Mouse (Mus musculus): Measurements from ENCODE around the gene Rnf144a. TPM values are rescaled to one million over a fixed set of nuclear protein-coding genes. Genes with fewer than 3 reads are reported as not detected.

The Rnf144a gene
- polyA plus RNA-seq, 1 experiment, result 5.6 TPM

DNA sequence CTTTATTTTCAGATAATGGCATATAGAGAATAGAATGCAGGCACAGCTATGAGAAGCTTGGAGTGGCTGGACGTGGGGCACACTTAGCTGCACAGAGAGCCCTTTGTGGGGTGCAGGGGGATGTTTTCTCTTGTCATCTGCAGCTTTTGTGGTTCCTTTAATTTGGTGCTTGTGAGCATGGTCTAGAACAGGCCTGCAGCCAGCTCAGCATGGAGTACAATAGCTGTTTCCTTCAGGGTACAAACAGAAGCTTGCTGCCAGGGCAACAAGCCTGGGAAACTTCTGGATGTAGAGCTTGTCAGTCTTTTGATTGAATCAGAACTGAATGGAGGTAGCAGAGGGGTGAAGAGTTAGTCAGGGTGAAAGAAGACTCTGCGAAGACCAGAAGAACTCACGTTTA is 63.7 kb downstream of the Rnf144a start:
- no peak for TF ChIP-seq EP300 (IDR thresholded peaks at IDR 0.05; ENCODE audit: insufficient read depth, low read depth, low read length)
- no peak for TF ChIP-seq CTCF (IDR thresholded peaks at IDR 0.05; ENCODE audit: low read depth, low read length)
- TF ChIP-seq POLR2A (IDR thresholded peaks at IDR 0.05; ENCODE audit: insufficient read depth, low read length), result no peak
- Histone ChIP-seq H3K36me3 (ENCODE audit: control insufficient read depth, insufficient read depth, low read length, poor library complexity, severe bottlenecking) (no peaks in the 10 kb centered on the region), H3K9ac (ENCODE audit: low read depth, poor library complexity, severe bottlenecking) (no peak overlapping the region), H3K9me3 (replicated peaks; ENCODE audit: control insufficient read depth, insufficient read depth, low read length, poor library complexity, severe bottlenecking) (no peaks in the 10 kb centered on the region), H3K4me3 (ENCODE audit: low read depth, low read length) (no peak overlapping the region), H3K27me3 (ENCODE audit: control insufficient read depth, insufficient read depth, low read length, poor library complexity, severe bottlenecking) (no peaks in the 10 kb centered on the region), H3K27ac (ENCODE audit: insufficient read depth, low read length) (no peak overlapping the region), H3K4me1 (ENCODE audit: control insufficient read depth, insufficient read depth, low read length) (no peaks in the 10 kb centered on the region)

DNA sequence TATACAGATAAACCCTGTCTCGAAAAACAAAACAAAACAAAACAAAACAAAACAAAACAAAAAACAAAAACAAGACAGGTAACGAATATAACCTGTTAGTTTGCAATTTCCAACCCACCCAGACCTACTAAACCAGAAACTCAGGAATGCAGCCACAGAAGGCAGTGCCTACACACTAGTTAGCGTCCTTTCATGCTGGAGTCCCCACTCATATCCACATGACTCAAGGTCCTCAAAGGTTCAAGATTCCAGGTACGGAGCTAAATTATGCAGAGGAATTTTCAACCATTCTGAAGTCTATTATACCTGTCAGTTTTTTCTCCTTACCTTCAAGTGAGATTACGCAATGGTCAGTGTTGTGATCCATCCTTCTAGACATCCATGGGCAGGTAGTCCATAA is 70.6 kb downstream of the Rnf144a start:
- H3K27me3 ChIP-seq (ENCODE audit: control insufficient read depth, insufficient read depth, low read length, poor library complexity, severe bottlenecking), result no peaks in the 10 kb centered on the region
- no peak for TF ChIP-seq EP300 (IDR thresholded peaks at IDR 0.05; ENCODE audit: insufficient read depth, low read depth, low read length)
- TF ChIP-seq POLR2A (IDR thresholded peaks at IDR 0.05; ENCODE audit: insufficient read depth, low read length), result no peak
- TF ChIP-seq CTCF (IDR thresholded peaks at IDR 0.05; ENCODE audit: low read depth, low read length), result no peak
- H3K9me3 ChIP-seq (replicated peaks; ENCODE audit: control insufficient read depth, insufficient read depth, low read length, poor library complexity, severe bottlenecking), result no peaks in the 10 kb centered on the region
- no peaks in the 10 kb centered on the region for H3K36me3 ChIP-seq (ENCODE audit: control insufficient read depth, insufficient read depth, low read length, poor library complexity, severe bottlenecking)
- H3K9ac ChIP-seq (ENCODE audit: low read depth, poor library complexity, severe bottlenecking), result no peak overlapping the region
- no peak overlapping the region for H3K27ac ChIP-seq (ENCODE audit: insufficient read depth, low read length)
- H3K4me1 ChIP-seq (ENCODE audit: control insufficient read depth, insufficient read depth, low read length), result no peaks in the 10 kb centered on the region
- H3K4me3 ChIP-seq (ENCODE audit: low read depth, low read length), result no peak overlapping the region

DNA sequence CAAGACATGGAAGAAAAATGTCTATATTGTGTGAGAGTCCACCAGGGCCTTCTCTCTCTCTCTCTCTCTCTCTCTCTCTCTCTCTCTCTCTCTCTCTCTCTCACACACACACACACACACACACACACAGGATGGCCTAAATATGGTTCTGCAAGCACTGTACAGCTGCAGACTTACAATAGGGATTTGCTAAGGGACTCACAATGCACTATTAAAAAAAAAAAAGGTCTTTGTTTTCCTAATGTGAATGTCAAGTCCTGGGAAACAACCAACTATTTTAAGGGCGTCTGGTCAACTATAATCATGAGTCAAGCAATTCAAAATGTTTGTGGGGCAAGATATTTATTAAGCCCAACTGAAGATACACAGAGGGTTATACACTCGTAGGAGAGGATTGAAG is 71.9 kb downstream of the Rnf144a start:
- Histone ChIP-seq H3K9ac (ENCODE audit: low read depth, poor library complexity, severe bottlenecking) (no peak overlapping the region), H3K27ac (ENCODE audit: insufficient read depth, low read length) (no peak overlapping the region), H3K4me3 (ENCODE audit: low read depth, low read length) (no peak overlapping the region), H3K9me3 (replicated peaks; ENCODE audit: control insufficient read depth, insufficient read depth, low read length, poor library complexity, severe bottlenecking) (no peaks in the 10 kb centered on the region), H3K27me3 (ENCODE audit: control insufficient read depth, insufficient read depth, low read length, poor library complexity, severe bottlenecking) (no peaks in the 10 kb centered on the region), H3K4me1 (ENCODE audit: control insufficient read depth, insufficient read depth, low read length) (no peaks in the 10 kb centered on the region), H3K36me3 (ENCODE audit: control insufficient read depth, insufficient read depth, low read length, poor library complexity, severe bottlenecking) (no peaks in the 10 kb centered on the region)
- no peak for TF ChIP-seq POLR2A (IDR thresholded peaks at IDR 0.05; ENCODE audit: insufficient read depth, low read length)
- TF ChIP-seq EP300 (IDR thresholded peaks at IDR 0.05; ENCODE audit: insufficient read depth, low read depth, low read length), result no peak
- TF ChIP-seq CTCF (IDR thresholded peaks at IDR 0.05; ENCODE audit: low read depth, low read length), result no peak

DNA sequence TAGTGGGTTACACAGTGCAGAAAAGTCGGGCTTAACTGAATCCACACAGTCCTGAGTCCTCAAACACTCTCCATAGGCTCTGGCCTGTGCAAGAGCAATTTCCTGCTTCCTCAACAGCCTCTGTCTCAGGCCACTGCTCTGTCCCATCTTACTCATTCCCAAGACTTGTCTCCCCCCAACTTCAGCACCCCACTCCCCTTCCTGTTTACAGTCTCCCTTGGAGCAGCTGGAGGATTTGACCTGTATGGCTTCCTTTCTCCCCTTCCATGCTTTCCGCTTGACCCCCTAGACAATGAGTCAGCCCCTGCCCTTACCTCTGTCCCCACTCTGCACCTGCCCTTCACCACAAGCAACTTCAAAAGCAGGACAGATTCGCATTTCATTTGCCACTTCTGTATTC is 72.4 kb downstream of the Rnf144a start:
- H3K27ac ChIP-seq (ENCODE audit: insufficient read depth, low read length), result no peak overlapping the region
- no peak overlapping the region for H3K9ac ChIP-seq (ENCODE audit: low read depth, poor library complexity, severe bottlenecking)
- H3K27me3 ChIP-seq (ENCODE audit: control insufficient read depth, insufficient read depth, low read length, poor library complexity, severe bottlenecking), result no peaks in the 10 kb centered on the region
- no peaks in the 10 kb centered on the region for H3K4me1 ChIP-seq (ENCODE audit: control insufficient read depth, insufficient read depth, low read length)
- TF ChIP-seq POLR2A (IDR thresholded peaks at IDR 0.05; ENCODE audit: insufficient read depth, low read length), result no peak
- TF ChIP-seq CTCF (IDR thresholded peaks at IDR 0.05; ENCODE audit: low read depth, low read length), result no peak
- TF ChIP-seq EP300 (IDR thresholded peaks at IDR 0.05; ENCODE audit: insufficient read depth, low read depth, low read length), result no peak
- no peaks in the 10 kb centered on the region for H3K36me3 ChIP-seq (ENCODE audit: control insufficient read depth, insufficient read depth, low read length, poor library complexity, severe bottlenecking)
- no peak overlapping the region for H3K4me3 ChIP-seq (ENCODE audit: low read depth, low read length)
- no peaks in the 10 kb centered on the region for H3K9me3 ChIP-seq (replicated peaks; ENCODE audit: control insufficient read depth, insufficient read depth, low read length, poor library complexity, severe bottlenecking)

DNA sequence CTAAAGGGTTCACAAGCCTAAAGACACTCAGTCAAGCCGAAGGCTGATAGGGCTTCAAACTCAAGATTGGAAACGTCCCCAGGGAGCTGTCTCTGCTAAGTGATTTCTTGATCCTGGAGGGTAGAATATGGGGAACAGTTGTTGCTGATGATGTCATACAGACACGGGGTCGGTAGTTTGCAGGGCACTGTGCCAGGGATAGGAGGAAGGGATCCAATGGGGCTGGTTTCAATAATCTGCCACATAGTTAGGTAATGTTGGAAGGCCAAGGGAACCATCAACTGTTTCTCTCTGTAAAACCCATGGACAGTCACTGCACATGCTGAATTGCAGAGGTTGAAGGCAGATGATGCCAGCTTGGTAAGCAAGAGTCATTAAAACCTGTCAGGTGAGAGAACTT is 73.0 kb downstream of the Rnf144a start:
- Histone ChIP-seq H3K9me3 (replicated peaks; ENCODE audit: control insufficient read depth, insufficient read depth, low read length, poor library complexity, severe bottlenecking) (no peaks in the 10 kb centered on the region), H3K4me1 (ENCODE audit: control insufficient read depth, insufficient read depth, low read length) (no peaks in the 10 kb centered on the region), H3K27me3 (ENCODE audit: control insufficient read depth, insufficient read depth, low read length, poor library complexity, severe bottlenecking) (no peaks in the 10 kb centered on the region), H3K9ac (ENCODE audit: low read depth, poor library complexity, severe bottlenecking) (no peak overlapping the region), H3K4me3 (ENCODE audit: low read depth, low read length) (no peak overlapping the region), H3K36me3 (ENCODE audit: control insufficient read depth, insufficient read depth, low read length, poor library complexity, severe bottlenecking) (no peaks in the 10 kb centered on the region), H3K27ac (ENCODE audit: insufficient read depth, low read length) (no peak overlapping the region)
- no peak for TF ChIP-seq POLR2A (IDR thresholded peaks at IDR 0.05; ENCODE audit: insufficient read depth, low read length)
- no peak for TF ChIP-seq CTCF (IDR thresholded peaks at IDR 0.05; ENCODE audit: low read depth, low read length)
- TF ChIP-seq EP300 (IDR thresholded peaks at IDR 0.05; ENCODE audit: insufficient read depth, low read depth, low read length), result no peak

DNA sequence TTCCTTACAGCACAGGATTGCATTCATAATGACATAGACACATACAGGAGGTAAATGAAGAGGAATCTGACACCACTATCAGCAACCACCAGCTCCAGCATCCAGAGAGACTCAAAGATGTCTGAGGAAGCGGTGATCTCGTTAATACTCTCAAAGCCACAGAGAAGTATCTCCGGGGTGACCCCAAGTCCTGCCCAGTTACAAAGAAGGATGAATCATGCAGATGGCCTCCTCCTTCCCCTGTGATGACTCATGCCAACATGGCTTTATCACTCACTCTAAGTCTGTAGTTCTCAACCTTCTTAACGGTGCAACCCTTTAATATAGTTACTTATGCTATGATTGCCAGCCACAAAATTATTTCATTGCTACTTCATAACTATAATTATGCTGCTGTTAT is 74.4 kb downstream of the Rnf144a start:
- Histone ChIP-seq H3K9me3 (replicated peaks; ENCODE audit: control insufficient read depth, insufficient read depth, low read length, poor library complexity, severe bottlenecking) (no peaks in the 10 kb centered on the region), H3K36me3 (ENCODE audit: control insufficient read depth, insufficient read depth, low read length, poor library complexity, severe bottlenecking) (no peaks in the 10 kb centered on the region), H3K27me3 (ENCODE audit: control insufficient read depth, insufficient read depth, low read length, poor library complexity, severe bottlenecking) (no peaks in the 10 kb centered on the region), H3K27ac (ENCODE audit: insufficient read depth, low read length) (no peak overlapping the region), H3K4me1 (ENCODE audit: control insufficient read depth, insufficient read depth, low read length) (no peaks in the 10 kb centered on the region), H3K9ac (ENCODE audit: low read depth, poor library complexity, severe bottlenecking) (no peak overlapping the region), H3K4me3 (ENCODE audit: low read depth, low read length) (no peak overlapping the region)
- TF ChIP-seq EP300 (IDR thresholded peaks at IDR 0.05; ENCODE audit: insufficient read depth, low read depth, low read length), result no peak
- no peak for TF ChIP-seq POLR2A (IDR thresholded peaks at IDR 0.05; ENCODE audit: insufficient read depth, low read length)
- TF ChIP-seq CTCF (IDR thresholded peaks at IDR 0.05; ENCODE audit: low read depth, low read length), result no peak
